Mouse (Mus musculus): Measurements from ENCODE around the gene Atp8b2.

Atp8b2 gene

DNA sequence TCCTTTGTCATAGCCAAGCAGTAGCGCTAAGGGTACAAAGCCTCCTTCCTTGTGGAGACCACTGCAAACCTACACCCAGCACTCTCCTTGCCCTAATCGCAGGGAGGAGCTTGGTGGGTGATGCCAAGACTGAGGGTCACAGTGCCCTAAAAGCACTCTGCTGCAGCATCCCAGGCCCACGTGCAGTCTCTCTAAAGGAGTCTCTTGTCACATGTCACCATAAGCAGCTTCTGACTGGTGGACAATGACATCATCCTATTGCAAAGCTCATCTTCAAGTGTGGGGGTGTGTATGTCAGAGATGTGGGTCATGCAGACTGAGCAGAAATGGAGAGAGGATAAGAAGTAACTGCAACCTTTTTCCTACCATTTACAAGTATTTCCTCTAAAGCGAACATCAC is 3.9 kb downstream of the Atp8b2 start:
- peak; percentile 73 to 88 for DNase-seq (ENCODE audit: low spot score in 2 of 2)

DNA sequence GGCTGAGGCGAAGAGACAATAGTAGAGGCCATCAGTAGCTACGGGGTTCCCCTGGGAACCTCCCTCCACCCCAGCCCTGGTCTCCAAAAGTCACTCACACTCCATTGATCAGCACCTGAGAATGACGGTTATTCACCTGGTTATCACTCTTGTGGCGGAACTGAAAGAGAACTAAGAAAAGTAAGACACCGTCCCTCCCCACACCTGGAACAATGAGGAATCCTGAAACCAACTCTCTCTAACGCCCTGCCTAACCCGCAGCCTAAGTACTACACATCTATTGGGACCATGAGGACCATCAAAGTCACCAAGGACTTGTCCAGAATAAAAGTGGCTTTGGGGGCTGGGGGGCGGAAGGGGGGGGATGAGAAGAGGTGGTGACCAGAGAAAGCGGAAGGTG is 5.4 kb downstream of the Atp8b2 start:
- no peak for DNase-seq (ENCODE audit: low spot score in 2 of 2)

DNA sequence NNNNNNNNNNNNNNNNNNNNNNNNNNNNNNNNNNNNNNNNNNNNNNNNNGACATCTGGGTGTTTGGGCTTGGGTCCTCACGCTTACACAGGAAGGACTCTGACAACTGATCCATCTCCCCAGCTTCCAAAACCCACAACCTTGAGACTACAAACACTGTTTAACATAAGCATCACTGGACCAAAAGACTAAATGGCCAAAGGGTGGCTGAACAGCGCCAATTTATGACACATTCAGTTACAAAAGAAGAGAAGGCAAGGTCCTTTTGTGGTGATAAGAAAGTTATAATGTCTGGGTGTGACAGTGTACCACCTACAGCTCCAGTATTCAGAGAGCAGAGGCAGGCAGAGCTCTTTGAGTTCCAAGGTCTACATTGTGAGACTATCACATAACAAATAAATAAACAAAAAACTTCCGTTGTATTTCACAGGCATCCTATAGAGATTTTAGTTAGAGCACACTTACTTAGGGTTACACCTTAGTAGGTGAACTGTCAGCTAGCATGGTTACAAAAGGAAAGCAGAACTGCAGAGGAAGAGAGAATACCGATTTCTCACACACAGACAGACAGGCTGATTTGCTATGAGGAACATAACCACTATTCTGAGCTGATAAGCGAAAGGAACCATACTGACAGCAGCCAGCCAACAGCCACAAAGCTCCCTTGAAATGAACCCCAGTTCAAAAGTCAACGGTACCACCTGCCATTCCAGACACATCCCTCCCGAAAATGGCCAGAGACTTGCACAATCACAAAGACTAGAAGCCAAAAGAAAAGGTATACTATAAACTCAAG is 6.9 kb downstream of the Atp8b2 start:
- DNase-seq (ENCODE audit: low spot score in 2 of 2): no peak

- DNase-seq (ENCODE audit: low spot score in 2 of 2): peak; percentile 84 to 85
Measured at GRCm38 (mm10) chr3:89953420-89953819, 9.9 kb downstream of the Atp8b2 start.

DNA sequence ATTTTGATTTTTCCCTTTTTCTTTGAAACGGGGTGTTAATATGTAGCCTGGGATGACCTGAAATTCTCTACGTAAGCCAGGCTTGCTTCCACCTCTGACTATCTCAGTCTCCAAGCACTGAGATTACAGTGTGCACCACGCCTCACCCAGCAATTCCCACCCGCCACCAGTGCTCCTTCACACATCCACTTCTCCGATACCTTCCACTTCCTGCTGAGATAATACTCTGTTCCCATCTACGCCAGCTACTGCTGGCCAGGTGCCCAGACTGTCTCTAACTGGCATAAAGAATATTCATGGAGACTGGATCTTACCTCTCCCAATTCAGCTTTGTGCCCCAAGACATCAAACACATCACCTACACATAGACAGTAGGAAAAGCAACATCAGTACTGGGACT is 14.7 kb downstream of the Atp8b2 start:
- DNase-seq (ENCODE audit: low spot score in 2 of 2): peak; percentile 76 to 79

DNA sequence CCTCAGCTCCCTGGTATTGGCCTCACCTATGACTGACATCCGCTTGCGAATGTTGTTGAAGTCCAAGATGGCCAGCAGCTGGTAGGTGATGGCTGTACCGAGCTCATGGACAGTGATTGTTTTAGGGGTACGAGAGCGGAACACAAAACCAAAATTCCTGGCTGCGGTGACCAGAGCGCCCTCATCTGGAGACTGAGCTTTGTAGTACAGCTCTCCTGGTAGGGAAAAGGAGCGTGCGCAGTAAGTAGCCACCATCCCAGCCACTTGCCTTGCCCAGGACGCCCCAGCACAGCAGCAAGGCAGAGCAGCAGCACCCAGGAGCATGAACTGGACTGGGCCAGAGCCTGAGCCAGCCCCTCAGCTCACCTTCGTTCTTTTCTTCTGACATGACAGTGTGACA is 15.3 kb downstream of the Atp8b2 start:
- DNase-seq (ENCODE audit: low spot score in 2 of 2): no peak

GRCm38 (mm10) chr3:89945026-89945425 is 18.3 kb downstream of the Atp8b2 start:
- no peak for DNase-seq (ENCODE audit: low spot score in 2 of 2)

GRCm38 (mm10) chr3:89942894-89943293 is 20.4 kb downstream of the Atp8b2 start:
- no peak for DNase-seq (ENCODE audit: low spot score in 2 of 2)

GRCm38 (mm10) chr3:89936495-89936894 is 26.8 kb downstream of the Atp8b2 start:
- no peak for DNase-seq (ENCODE audit: low spot score in 2 of 2)

DNA sequence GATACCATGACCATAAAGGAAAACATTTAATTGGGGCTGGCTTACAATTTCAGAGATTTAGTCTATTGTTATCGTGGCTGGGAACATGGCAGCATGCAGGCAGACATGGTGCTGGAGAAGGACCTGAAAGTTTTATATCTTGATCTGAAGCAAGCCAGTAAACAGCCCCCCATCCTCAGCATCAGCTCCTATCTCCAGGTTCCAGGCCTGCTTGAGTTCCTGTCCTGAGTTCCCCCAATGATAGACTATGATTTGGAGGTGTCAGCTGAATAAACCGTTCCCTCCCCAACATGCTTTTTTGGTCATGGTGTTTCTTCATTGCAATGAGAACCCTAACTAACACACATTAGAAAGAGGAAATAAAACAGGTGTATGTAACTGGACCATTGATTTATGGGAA is 30.4 kb downstream of the Atp8b2 start:
- no peak for DNase-seq (ENCODE audit: low spot score in 2 of 2)

- no peak for DNase-seq (ENCODE audit: low spot score in 2 of 2)
Measured at GRCm38 (mm10) chr3:89928956-89929355, 34.4 kb downstream of the Atp8b2 start.

DNA sequence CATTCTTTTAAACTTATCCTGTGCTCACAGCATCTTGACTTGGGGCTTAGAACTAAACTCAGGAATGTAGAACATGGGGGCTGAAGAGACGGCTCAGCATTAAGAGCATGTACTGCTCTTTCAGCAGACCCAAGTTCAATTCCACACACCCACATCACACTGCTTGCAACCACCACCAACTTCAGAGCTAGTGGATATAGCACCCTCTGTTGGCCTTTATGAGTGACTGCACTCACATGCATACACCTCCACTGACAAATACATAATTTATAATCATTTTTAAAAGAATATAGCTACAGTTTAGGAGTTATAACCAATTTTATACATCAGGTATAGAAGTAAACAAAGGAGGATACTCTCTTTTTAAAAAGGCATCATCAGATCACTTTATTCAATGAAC is 36.9 kb downstream of the Atp8b2 start:
- DNase-seq (ENCODE audit: low spot score in 2 of 2): no peak

DNA sequence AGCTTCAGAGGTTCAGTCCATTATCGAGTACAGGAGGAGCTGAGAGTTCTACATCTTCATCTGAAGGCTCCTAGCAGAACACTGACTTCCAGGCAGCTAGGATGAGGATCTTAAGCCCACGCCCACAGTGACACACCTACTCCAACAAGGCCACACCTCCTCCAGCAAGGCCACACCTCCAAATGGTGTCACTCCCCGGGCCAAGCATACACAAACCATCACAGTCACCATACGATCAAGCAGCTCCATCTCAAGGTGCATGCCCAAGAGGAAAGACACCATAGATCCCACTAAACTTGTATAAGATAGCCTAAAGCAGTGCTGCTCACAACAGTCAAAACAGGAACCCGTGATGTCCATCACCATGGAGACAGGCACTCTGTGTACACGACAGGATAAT is 42.6 kb downstream of the Atp8b2 start:
- DNase-seq (ENCODE audit: low spot score in 2 of 2): no peak

- DNase-seq (ENCODE audit: low spot score in 2 of 2): no peak
Measured at GRCm38 (mm10) chr3:89917408-89917807, 45.9 kb downstream of the Atp8b2 start.

DNA sequence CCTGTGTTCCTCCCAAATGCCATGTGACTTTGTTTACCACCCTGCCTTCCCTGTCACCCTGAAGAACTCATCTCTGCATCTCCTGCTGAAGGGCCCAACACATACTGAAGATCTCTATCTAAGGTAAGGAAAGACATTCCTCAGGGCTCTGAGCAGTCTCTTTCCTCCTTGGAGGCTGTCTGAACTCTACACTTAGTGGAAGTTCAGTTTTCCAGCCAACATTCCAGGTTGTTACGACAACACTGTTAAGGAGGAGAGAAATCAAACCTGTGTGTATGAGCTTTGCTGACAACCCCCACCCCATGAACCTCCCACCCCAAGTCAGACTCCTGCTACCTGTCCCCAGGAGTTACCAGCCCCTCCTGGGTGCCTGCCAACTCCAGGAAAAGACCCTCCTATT is 46.7 kb downstream of the Atp8b2 start:
- DNase-seq (ENCODE audit: low spot score in 2 of 2): no peak

DNA sequence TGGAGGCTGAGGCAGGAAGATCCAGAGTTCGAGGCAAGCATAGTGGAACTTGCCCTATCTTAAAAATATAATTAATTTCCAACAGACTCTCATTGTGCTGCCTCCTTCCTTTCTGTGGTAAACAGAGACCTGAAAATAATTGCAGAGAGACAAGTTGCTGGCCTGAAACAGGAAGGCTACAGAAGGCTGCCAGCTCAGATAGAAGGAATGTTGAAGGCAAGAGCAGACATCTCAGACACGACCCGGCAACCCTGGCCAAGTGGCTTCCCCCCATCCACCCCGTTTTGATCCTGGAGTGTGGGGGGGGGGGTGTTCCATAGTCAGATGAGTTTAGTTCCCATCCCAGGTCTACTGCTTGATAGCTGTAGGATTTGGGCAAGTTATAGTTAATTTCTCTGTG is 48.6 kb downstream of the Atp8b2 start:
- no peak for DNase-seq (ENCODE audit: low spot score in 2 of 2)

GRCm38 (mm10) chr3:89912543-89913391 is 50.5 kb downstream of the Atp8b2 start, which contains the start of gene Il6ra:
Il6ra (minus strand) TSS chr3:89913196.
- peak; percentile 85 to 88 for DNase-seq (ENCODE audit: low spot score in 2 of 2)

- DNase-seq (ENCODE audit: low spot score in 2 of 2): no peak
Measured at GRCm38 (mm10) chr3:89912108-89912542, 51.2 kb downstream of the Atp8b2 start.

- DNase-seq (ENCODE audit: low spot score in 2 of 2): peak; percentile 56 to 62
Measured at GRCm38 (mm10) chr3:89911207-89911606, 52.1 kb downstream of the Atp8b2 start.

GRCm38 (mm10) chr3:89909703-89910542 is 53.4 kb downstream of the Atp8b2 start:
- no peak for DNase-seq (ENCODE audit: low spot score in 2 of 2)

- no peak for DNase-seq (ENCODE audit: low spot score in 2 of 2)
Measured at GRCm38 (mm10) chr3:89908836-89909235, 54.5 kb downstream of the Atp8b2 start.

DNA sequence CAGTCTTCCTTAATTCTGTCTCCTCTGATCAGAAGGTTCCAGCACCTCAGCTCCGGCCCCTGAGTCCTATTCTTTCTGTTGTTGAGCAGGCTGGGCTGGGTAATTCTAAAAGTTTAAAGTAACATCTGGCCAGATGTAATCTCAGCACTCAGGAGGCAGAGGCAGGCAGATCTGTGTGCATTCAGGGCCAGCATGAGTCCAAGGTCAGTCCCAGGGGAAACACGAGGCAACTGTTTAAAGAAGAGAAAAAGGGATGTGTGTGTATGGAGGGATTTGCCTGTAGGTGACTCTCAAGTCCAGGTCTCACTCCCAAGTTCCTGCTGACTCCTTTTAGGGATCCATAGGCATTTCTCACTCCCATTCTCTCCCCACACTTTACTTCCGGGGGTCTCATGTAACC is 55.5 kb downstream of the Atp8b2 start:
- DNase-seq (ENCODE audit: low spot score in 2 of 2): no peak

Measured in right cerebral cortex, postnatal 10 days (tissue).